Mouse (Mus musculus) MEL (cell line): ENCODE results near the gene Lman1l. TPM values are rescaled to one million over a fixed set of nuclear protein-coding genes. Genes with fewer than 3 reads are reported as not detected.

ENCODE experiments used
- DNase-seq: peaks from one replicate; pipeline ENCODE4 v3.0.0; 2011; ENCODE audit warnings: low read depth, low spot score
- H3K27ac ChIP-seq: 2 replicates; pipeline ENCODE4 v1.5.1; 2012; ENCODE audit warnings: low read depth, mild to moderate bottlenecking, control low read depth, low read length, moderate library complexity; ENCODE audit not compliant: control insufficient read depth
- H3K27me3 ChIP-seq, 2 experiments: fragments of 150-350 bp in 1 of 2; sonication (generic) in 1 of 2; 2 replicates each; pipeline ENCODE4 v1.6.1; 2012; ENCODE audit warnings: low read length in 2 of 2, mild to moderate bottlenecking in 2 of 2, improper control_type of control experiment in 1 of 2, moderate library complexity in 1 of 2; ENCODE audit not compliant: insufficient read depth in 2 of 2, control insufficient read depth in 1 of 2
- H3K36me3 ChIP-seq, 2 experiments: 2 replicates each; pipeline ENCODE4 v1.6.1; 2012 to 2014; ENCODE audit warnings: low read length in 2 of 2, improper control_type of control experiment in 1 of 2, inconsistent platforms in 1 of 2, mild to moderate bottlenecking in 1 of 2; ENCODE audit not compliant: insufficient read depth in 2 of 2, control insufficient read depth in 1 of 2
- H3K4me1 ChIP-seq, 2 experiments: fragments of 150-350 bp in 1 of 2; sonication (generic) in 1 of 2; 2 replicates each; pipeline ENCODE4 v1.6.1; 2012; ENCODE audit warnings: low read length in 2 of 2, improper control_type of control experiment in 1 of 2, mild to moderate bottlenecking in 1 of 2; ENCODE audit not compliant: insufficient read depth in 2 of 2, control insufficient read depth in 1 of 2
- H3K4me3 ChIP-seq, 2 experiments: fragments of 150-350 bp in 1 of 2; sonication (generic) in 1 of 2; 2 replicates each; pipeline ENCODE4 v1.5.1; 2012; ENCODE audit warnings: low read depth in 2 of 2, low read length in 2 of 2, mild to moderate bottlenecking in 2 of 2, moderate library complexity in 2 of 2, control low read depth in 1 of 2, improper control_type of control experiment in 1 of 2; ENCODE audit not compliant: control insufficient read depth in 1 of 2, insufficient read depth in 1 of 2
- H3K79me2 ChIP-seq: 2 replicates; pipeline ENCODE4 v1.6.1; 2012; ENCODE audit warnings: mild to moderate bottlenecking, low read length, moderate library complexity; ENCODE audit not compliant: control insufficient read depth, poor library complexity, insufficient read depth
- H3K9ac ChIP-seq: 2 replicates; pipeline ENCODE4 v1.6.1; 2012; ENCODE audit warnings: low read depth, mild to moderate bottlenecking, control low read depth, low read length, moderate library complexity; ENCODE audit not compliant: control insufficient read depth, poor library complexity, severe bottlenecking
- H3K9me3 ChIP-seq: fragments of 150-350 bp; sonication (generic); replicated peaks from 2 replicates; pipeline ENCODE4 v1.6.1; 2012; ENCODE audit warnings: mild to moderate bottlenecking, low read length, improper control_type of control experiment, moderate library complexity; ENCODE audit not compliant: insufficient read depth
- BHLHE40 ChIP-seq: IDR thresholded peaks from 2 replicates; pipeline ENCODE4 v1.6.1; 2012; ENCODE audit warnings: low read depth, mild to moderate bottlenecking, inconsistent platforms, low read length, improper control_type of control experiment, borderline replicate concordance
- CHD2 ChIP-seq: IDR thresholded peaks from 2 replicates; pipeline ENCODE4 v1.6.1; 2011; ENCODE audit warnings: low read length, improper control_type of control experiment
- E2F4 ChIP-seq: IDR thresholded peaks from 2 replicates; pipeline ENCODE4 v1.6.1; 2011; ENCODE audit warnings: low read depth, low read length, improper control_type of control experiment, borderline replicate concordance
- HCFC1 ChIP-seq: IDR thresholded peaks from 2 replicates; pipeline ENCODE4 v1.6.1; 2012; ENCODE audit warnings: low read depth, mild to moderate bottlenecking, inconsistent platforms, low read length, improper control_type of control experiment, moderate library complexity
- KAT2A ChIP-seq: conservative IDR thresholded peaks from 2 replicates; pipeline ENCODE4 v1.6.1; 2012; ENCODE audit warnings: low read depth, low read length, improper control_type of control experiment, inconsistent platforms
- MAX ChIP-seq: IDR thresholded peaks from 2 replicates; pipeline ENCODE4 v1.6.1; 2011; ENCODE audit warnings: low read length, improper control_type of control experiment
- MXI1 ChIP-seq: IDR thresholded peaks from 2 replicates; pipeline ENCODE4 v1.6.1; 2011; ENCODE audit warnings: mild to moderate bottlenecking, low read depth, low read length, improper control_type of control experiment
- MYC ChIP-seq: IDR thresholded peaks from 2 replicates; pipeline ENCODE4 v1.6.1; 2011; ENCODE audit warnings: low read depth, mild to moderate bottlenecking, low read length, improper control_type of control experiment, moderate library complexity
- POLR2AphosphoS2 ChIP-seq: IDR thresholded peaks from 2 replicates; pipeline ENCODE4 v1.6.1; 2011; ENCODE audit warnings: low read length, improper control_type of control experiment
- TBP ChIP-seq: IDR thresholded peaks from 2 replicates; pipeline ENCODE4 v1.8.0; 2011; ENCODE audit warnings: low read depth, low read length, improper control_type of control experiment
- UBTF ChIP-seq: IDR thresholded peaks from 2 replicates; pipeline ENCODE4 v1.6.1; 2012; ENCODE audit warnings: low read depth, mild to moderate bottlenecking, inconsistent platforms, low read length, improper control_type of control experiment, moderate library complexity, borderline replicate concordance; ENCODE audit not compliant: insufficient read depth
- USF1 ChIP-seq: IDR thresholded peaks from 2 replicates; pipeline ENCODE4 v1.6.1; 2014; ENCODE audit warnings: low read depth, mild to moderate bottlenecking, inconsistent platforms, low read length, improper control_type of control experiment, moderate library complexity
- ZC3H11A ChIP-seq: IDR thresholded peaks from 2 replicates; pipeline ENCODE4 v1.6.1; 2012; ENCODE audit warnings: low read depth, mild to moderate bottlenecking, inconsistent platforms, low read length, improper control_type of control experiment
- polyA plus RNA-seq, 2 experiments: library from polyadenylated mRNA; stranded (reverse) in 1 of 2; unstranded in 1 of 2; fragments of >175 nt in 1 of 2; fragments of >200 nt in 1 of 2; gene quantifications; 2 replicates each; pipeline versions ENCODE4 v1.2.1 to v1.2.4; 2012; ENCODE audit warnings: low replicate concordance in 2 of 2, low read depth in 1 of 2; ENCODE audit not compliant: insufficient read length in 2 of 2, insufficient read depth in 1 of 2, missing spikeins in 1 of 2
- total RNA-seq: library from RNA; depleted of rRNA; stranded (reverse); fragments of 300-350 nt; gene quantifications from 2 replicates; pipeline ENCODE4 v1.2.3, GENCODE M21; 2012

Lman1l gene
- total and polyA plus RNA-seq, 3 experiments = 0.08 to 0.11 TPM; not detected in 1

- H3K4me1 ChIP-seq = 0 out of 4 replicates have a peak, but pooled peaks cover 0 to 3% of the 10 kb centered on the region in 2 experiments
- H3K9ac ChIP-seq = no peak overlapping the region
- peaks cover 0 to 6% of the 10 kb centered on the region in 2 experiments; a peak in 1 of 4 replicates for H3K36me3 ChIP-seq
Measured at GRCm38 (mm10) chr9:57627892-57628291, 7.3 kb upstream of the Lman1l start.

GRCm38 (mm10) chr9:57627191-57627590 lies 6.6 kb upstream of the Lman1l start:
- no peaks in the 10 kb centered on the region for H3K9me3 ChIP-seq
- H3K36me3 ChIP-seq = peaks cover 0 to 6% of the 10 kb centered on the region in 2 experiments; a peak in 1 of 4 replicates
- H3K4me3 ChIP-seq = no peak overlapping the region
- TF ChIP-seq ZC3H11A (no peak), BHLHE40 (no peak), UBTF (no peak), MXI1 (no peak), TBP (no peak), USF1 (no peak), KAT2A (no peak), CHD2 (no peak), HCFC1 (no peak), MAX (no peak), MYC (no peak)
- H3K79me2 ChIP-seq = peaks cover 5% of the 10 kb centered on the region; the same call in 1 of the 2 replicates
- no peak overlapping the region for H3K9ac ChIP-seq
- H3K4me1 ChIP-seq = 0 out of 4 replicates have a peak, but pooled peaks cover 0 to 3% of the 10 kb centered on the region in 2 experiments
- no peak for DNase-seq
- H3K27me3 ChIP-seq = no peaks in the 10 kb centered on the region
- H3K27ac ChIP-seq = no peak overlapping the region

More at GRCm38 (mm10) chr9:57627892-57628291, 7.3 kb upstream of the Lman1l start:
- Histone ChIP-seq H3K27me3 (no peaks in the 10 kb centered on the region), H3K79me2 (peaks cover 6% of the 10 kb centered on the region), H3K4me3 (no peak overlapping the region), H3K9me3 (no peaks in the 10 kb centered on the region), H3K27ac (no peak overlapping the region)
- DNase-seq = no peak
- TF ChIP-seq TBP (no peak), E2F4 (no peak), USF1 (no peak), MXI1 (no peak), CHD2 (no peak), POLR2AphosphoS2 (no peak)
